Mouse (Mus musculus) thymus, postnatal 0 days (tissue): ENCODE data around the gene Ucp3. TPM values are rescaled to one million over a fixed set of nuclear protein-coding genes. Genes with fewer than 3 reads are reported as not detected.

ENCODE experiments used
- DNase-seq: peaks from one replicate; pipeline ENCODE4 v3.0.0-alpha.2; 2015; ENCODE audit warnings: low spot score
- polyA plus RNA-seq: library from polyadenylated mRNA; unstranded; fragments of >200 nt; fragmentation: Nextera tagmentation; extraction: Ambion mirVana; gene quantifications from 2 replicates; pipeline ENCODE4 v1.2.1, GENCODE M21; 2015

Ucp3 gene
- polyA plus RNA-seq, 1 experiment from 2014 or later: 0.12 TPM

- no peak for DNase-seq
These were observed 27.6 kb downstream of the Ucp3 start for GRCm38 (mm10) chr7:100500276-100500977.

GRCm38 (mm10) chr7:100501027-100501843 is 28.4 kb downstream of the Ucp3 start:
- DNase-seq: no peak

GRCm38 (mm10) chr7:100501844-100502373 is 29.1 kb downstream of the Ucp3 start:
- no peak for DNase-seq

GRCm38 (mm10) chr7:100502374-100502922 is 29.7 kb downstream of the Ucp3 start:
- DNase-seq: no peak

- peak; percentile 73 for DNase-seq
These were observed 30.3 kb downstream of the Ucp3 start for GRCm38 (mm10) chr7:100503076-100503475.

GRCm38 (mm10) chr7:100504740-100505487 is 32.1 kb downstream of the Ucp3 start:
- no peak for DNase-seq

GRCm38 (mm10) chr7:100506494-100506893 is 33.7 kb downstream of the Ucp3 start:
- no peak for DNase-seq

- DNase-seq: no peak
These were observed 35.9 kb downstream of the Ucp3 start for GRCm38 (mm10) chr7:100508670-100509069.

- no peak for DNase-seq
These were observed 38.8 kb downstream of the Ucp3 start for GRCm38 (mm10) chr7:100511602-100512001.

GRCm38 (mm10) chr7:100514573-100514972 is 41.8 kb downstream of the Ucp3 start, which contains the start of gene Dnajb13:
Dnajb13 (minus strand) TSS chr7:100514960.
- DNase-seq: no peak

- DNase-seq: no peak
These were observed 47.4 kb downstream of the Ucp3 start for GRCm38 (mm10) chr7:100520204-100520603.

- peak; percentile 65 for DNase-seq
These were observed 48.0 kb downstream of the Ucp3 start for GRCm38 (mm10) chr7:100520663-100521285.

- DNase-seq: no peak
These were observed 49.4 kb downstream of the Ucp3 start for GRCm38 (mm10) chr7:100522222-100522621.

GRCm38 (mm10) chr7:100524669-100525068 is 51.9 kb downstream of the Ucp3 start:
- DNase-seq: no peak

- no peak for DNase-seq
These were observed 58.0 kb downstream of the Ucp3 start for GRCm38 (mm10) chr7:100530766-100531165.

GRCm38 (mm10) chr7:100533503-100533902 is 60.7 kb downstream of the Ucp3 start:
- DNase-seq: no peak

GRCm38 (mm10) chr7:100534216-100534615 is 61.4 kb downstream of the Ucp3 start:
- no peak for DNase-seq

- DNase-seq: no peak
These were observed 63.0 kb downstream of the Ucp3 start for GRCm38 (mm10) chr7:100535831-100536230.
